Mouse (Mus musculus): ENCODE results near the gene Aoc2. TPM values are rescaled to one million over a fixed set of nuclear protein-coding genes. Genes with fewer than 3 reads are reported as not detected.

Gene Aoc2
- polyA plus RNA-seq, 1 experiment from 2014 or later, result 1.4 TPM

GRCm38 (mm10) chr11:101338123-101338760, 13.4 kb downstream of the Aoc2 start:
- ATAC-seq (ENCODE audit: low FRiP score), result peak; percentile 87
- WGBS, result 2% methylated on average over 8 of the region's 9 CpGs
- peak; percentile 70 for DNase-seq (ENCODE audit: low spot score)
- Histone ChIP-seq H3K27ac (ENCODE audit: low read depth, low read length) (peak overlapping the region; percentile 37; the same call in 1 of the 2 replicates), H3K36me3 (ENCODE audit: control insufficient read depth, insufficient read depth, low read length) (no peaks in the 10 kb centered on the region), H3K9ac (ENCODE audit: low read depth, low read length) (peak overlapping the region; percentile 32; the same call in 1 of the 2 replicates), H3K9me3 (ENCODE audit: control insufficient read depth, low read length) (no peaks in the 10 kb centered on the region), H3K4me3 (ENCODE audit: low read depth, low read length) (peak overlapping the region; percentile 30), H3K27me3 (ENCODE audit: control insufficient read depth, insufficient read depth, low read length) (no peaks in the 10 kb centered on the region), H3K4me2 (replicated peaks; ENCODE audit: low read depth, low read length) (peak overlapping the region; percentile 49), H3K4me1 (replicated peaks; ENCODE audit: control insufficient read depth, insufficient read depth, low read length) (no peaks in the 10 kb centered on the region; the same call in none of the 2 replicates)

DNA sequence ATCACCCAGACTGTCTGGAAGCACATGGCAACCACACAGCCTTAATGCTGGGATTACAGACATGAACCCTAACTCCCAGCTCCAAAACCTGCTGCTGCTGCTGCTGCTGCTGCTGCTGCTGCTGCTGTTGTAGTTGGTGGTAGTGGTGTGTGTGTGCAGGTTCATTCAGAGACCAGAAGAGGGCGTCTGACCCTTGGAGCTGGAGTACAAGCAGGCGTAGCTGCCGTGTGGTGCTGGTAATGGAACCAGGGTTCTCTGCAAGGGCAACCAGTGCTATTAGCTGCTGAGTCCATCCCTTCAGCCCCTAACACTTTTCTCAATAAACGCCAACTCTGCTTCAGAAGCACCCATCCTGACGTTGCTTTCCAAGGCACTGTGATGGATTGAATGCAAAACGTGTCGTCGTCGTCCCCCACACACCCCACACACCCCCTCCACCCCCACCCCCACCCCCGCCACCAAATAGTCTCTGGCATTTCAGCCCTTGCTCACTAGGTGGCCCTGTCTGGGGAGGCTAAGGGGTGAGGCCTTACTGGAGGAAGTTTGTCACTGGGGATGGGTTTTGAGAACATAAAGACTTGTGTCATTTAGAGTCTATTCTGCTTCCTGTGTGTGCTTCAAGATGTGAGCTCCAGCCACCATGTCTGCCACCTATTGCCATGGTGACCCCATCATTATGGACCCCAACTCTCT, 22.4 kb downstream of the Aoc2 start:
- H3K4me3 ChIP-seq (ENCODE audit: low read depth, low read length), result no peak overlapping the region
- H3K36me3 ChIP-seq (ENCODE audit: control insufficient read depth, insufficient read depth, low read length), result no peaks in the 10 kb centered on the region
- no peak for ATAC-seq (ENCODE audit: low FRiP score)
- H3K4me1 ChIP-seq (replicated peaks; ENCODE audit: control insufficient read depth, insufficient read depth, low read length), result no peaks in the 10 kb centered on the region
- DNase-seq (ENCODE audit: low spot score), result no peak
- no peak overlapping the region for H3K27ac ChIP-seq (ENCODE audit: low read depth, low read length)
- H3K9me3 ChIP-seq (ENCODE audit: control insufficient read depth, low read length), result no peaks in the 10 kb centered on the region
- no peak overlapping the region for H3K4me2 ChIP-seq (replicated peaks; ENCODE audit: low read depth, low read length)
- WGBS, result 71% methylated on average over 10 of the region's 10 CpGs
- no peak overlapping the region for H3K9ac ChIP-seq (ENCODE audit: low read depth, low read length)
- H3K27me3 ChIP-seq (ENCODE audit: control insufficient read depth, insufficient read depth, low read length), result no peaks in the 10 kb centered on the region

DNA sequence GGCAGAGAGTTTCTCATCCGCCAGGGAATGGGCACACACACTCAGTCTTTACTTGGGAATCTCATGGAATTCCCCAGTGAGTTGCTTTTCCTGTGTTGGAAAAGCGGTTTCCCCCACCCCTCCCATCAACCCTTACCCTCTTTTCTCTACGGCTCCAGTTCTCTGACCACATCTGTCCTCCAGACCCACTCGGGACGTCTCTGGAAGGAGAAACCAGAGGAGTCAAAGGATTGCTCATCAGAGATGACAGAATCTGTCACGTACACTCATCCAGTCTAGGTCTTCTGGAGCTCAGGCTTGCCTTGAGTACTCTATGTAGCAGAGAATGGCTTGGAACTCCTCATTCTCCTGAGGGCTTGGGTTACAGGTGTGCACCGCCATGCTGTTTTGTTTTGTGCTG, 23.9 kb downstream of the Aoc2 start:
- Histone ChIP-seq H3K27ac (ENCODE audit: low read depth, low read length) (no peak overlapping the region), H3K9me3 (ENCODE audit: control insufficient read depth, low read length) (no peaks in the 10 kb centered on the region), H3K36me3 (ENCODE audit: control insufficient read depth, insufficient read depth, low read length) (no peaks in the 10 kb centered on the region), H3K27me3 (ENCODE audit: control insufficient read depth, insufficient read depth, low read length) (no peaks in the 10 kb centered on the region), H3K4me2 (replicated peaks; ENCODE audit: low read depth, low read length) (no peak overlapping the region), H3K4me3 (ENCODE audit: low read depth, low read length) (no peak overlapping the region), H3K9ac (ENCODE audit: low read depth, low read length) (no peak overlapping the region), H3K4me1 (replicated peaks; ENCODE audit: control insufficient read depth, insufficient read depth, low read length) (no peaks in the 10 kb centered on the region)
- ATAC-seq (ENCODE audit: low FRiP score) (no peak), DNase-seq (ENCODE audit: low spot score) (no peak)
- WGBS, result 66% methylated on average over 7 of the region's 7 CpGs

- no peak overlapping the region for H3K4me3 ChIP-seq (ENCODE audit: low read depth, low read length)
- DNase-seq (ENCODE audit: low spot score) (no peak), ATAC-seq (ENCODE audit: low FRiP score) (no peak)
- no peak overlapping the region for H3K27ac ChIP-seq (ENCODE audit: low read depth, low read length)
- H3K9me3 ChIP-seq (ENCODE audit: control insufficient read depth, low read length), result no peaks in the 10 kb centered on the region
- no peak overlapping the region for H3K9ac ChIP-seq (ENCODE audit: low read depth, low read length)
- WGBS, result 92% methylated on average over 3 of the region's 3 CpGs
- no peaks in the 10 kb centered on the region for H3K4me1 ChIP-seq (replicated peaks; ENCODE audit: control insufficient read depth, insufficient read depth, low read length)
- H3K27me3 ChIP-seq (ENCODE audit: control insufficient read depth, insufficient read depth, low read length), result no peaks in the 10 kb centered on the region
- H3K4me2 ChIP-seq (replicated peaks; ENCODE audit: low read depth, low read length), result no peak overlapping the region
- H3K36me3 ChIP-seq (ENCODE audit: control insufficient read depth, insufficient read depth, low read length), result no peaks in the 10 kb centered on the region
Observed at GRCm38 (mm10) chr11:101349216-101349615, 24.4 kb downstream of the Aoc2 start.

DNA sequence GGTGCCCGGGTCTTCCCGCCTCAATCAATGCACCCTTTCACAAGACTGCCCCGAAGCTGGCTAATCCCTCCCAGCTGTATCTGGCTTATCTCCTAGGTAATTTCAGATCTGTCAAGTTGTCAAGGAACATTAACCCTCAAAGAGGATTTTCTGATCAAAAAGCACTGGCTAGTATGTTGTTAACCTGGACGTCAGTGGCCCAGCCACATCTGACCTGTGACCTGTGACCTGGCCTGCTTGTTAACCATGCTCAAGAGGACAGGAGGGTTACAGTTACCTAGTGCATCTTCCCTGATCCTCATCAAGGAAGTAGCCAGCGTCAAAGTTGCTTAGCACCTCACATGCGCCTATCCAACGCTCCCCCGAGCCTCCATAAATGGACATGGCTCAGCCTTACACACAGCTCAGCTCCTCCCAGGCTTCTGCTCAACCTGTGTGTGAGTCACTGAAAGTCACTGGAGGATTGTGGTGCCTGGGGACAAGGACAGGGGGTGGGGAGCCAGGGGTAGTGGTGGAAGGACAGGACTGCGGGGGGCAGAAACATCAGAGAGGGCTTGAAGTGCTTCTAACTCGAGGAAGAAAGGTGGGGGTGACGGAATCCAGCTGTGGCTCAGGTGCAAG, 26.3 kb downstream of the Aoc2 start:
- no peak overlapping the region for H3K27ac ChIP-seq (ENCODE audit: low read depth, low read length)
- ATAC-seq (ENCODE audit: low FRiP score), result no peak
- no peaks in the 10 kb centered on the region for H3K9me3 ChIP-seq (ENCODE audit: control insufficient read depth, low read length)
- DNase-seq (ENCODE audit: low spot score), result no peak
- H3K4me1 ChIP-seq (replicated peaks; ENCODE audit: control insufficient read depth, insufficient read depth, low read length), result no peaks in the 10 kb centered on the region
- H3K27me3 ChIP-seq (ENCODE audit: control insufficient read depth, insufficient read depth, low read length), result no peaks in the 10 kb centered on the region
- no peak overlapping the region for H3K4me2 ChIP-seq (replicated peaks; ENCODE audit: low read depth, low read length)
- no peak overlapping the region for H3K9ac ChIP-seq (ENCODE audit: low read depth, low read length)
- 70% methylated on average over 11 of the region's 11 CpGs for WGBS
- H3K4me3 ChIP-seq (ENCODE audit: low read depth, low read length), result no peak overlapping the region
- H3K36me3 ChIP-seq (ENCODE audit: control insufficient read depth, insufficient read depth, low read length), result no peaks in the 10 kb centered on the region

DNA sequence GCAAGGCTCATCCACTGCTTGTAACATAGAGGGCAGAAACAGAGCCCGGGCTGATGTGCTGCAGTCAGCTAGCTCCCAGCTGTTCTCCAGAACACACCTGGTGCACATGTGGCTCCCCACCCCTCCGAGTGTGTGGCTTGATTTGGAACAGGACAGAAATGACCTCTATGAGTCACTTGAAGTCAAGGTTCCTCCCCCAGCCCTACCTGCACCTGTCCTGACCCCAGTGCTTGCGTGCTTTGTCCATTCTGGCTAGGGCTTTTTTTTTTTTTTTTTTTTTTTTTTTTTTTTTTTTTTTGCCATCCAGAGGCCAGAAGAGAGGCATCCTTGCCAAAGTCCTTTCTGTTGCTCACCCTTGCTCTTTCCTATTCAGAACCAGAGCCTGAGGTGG, 26.9 kb downstream of the Aoc2 start:
- H3K27ac ChIP-seq (ENCODE audit: low read depth, low read length), result no peak overlapping the region
- no peak overlapping the region for H3K4me2 ChIP-seq (replicated peaks; ENCODE audit: low read depth, low read length)
- H3K4me3 ChIP-seq (ENCODE audit: low read depth, low read length), result no peak overlapping the region
- DNase-seq (ENCODE audit: low spot score) (no peak), ATAC-seq (ENCODE audit: low FRiP score) (no peak)
- no peaks in the 10 kb centered on the region for H3K36me3 ChIP-seq (ENCODE audit: control insufficient read depth, insufficient read depth, low read length)
- WGBS, result 81% methylated on average over 3 of the region's 3 CpGs
- H3K4me1 ChIP-seq (replicated peaks; ENCODE audit: control insufficient read depth, insufficient read depth, low read length), result no peaks in the 10 kb centered on the region
- H3K27me3 ChIP-seq (ENCODE audit: control insufficient read depth, insufficient read depth, low read length), result no peaks in the 10 kb centered on the region
- no peak overlapping the region for H3K9ac ChIP-seq (ENCODE audit: low read depth, low read length)
- H3K9me3 ChIP-seq (ENCODE audit: control insufficient read depth, low read length), result no peaks in the 10 kb centered on the region

DNA sequence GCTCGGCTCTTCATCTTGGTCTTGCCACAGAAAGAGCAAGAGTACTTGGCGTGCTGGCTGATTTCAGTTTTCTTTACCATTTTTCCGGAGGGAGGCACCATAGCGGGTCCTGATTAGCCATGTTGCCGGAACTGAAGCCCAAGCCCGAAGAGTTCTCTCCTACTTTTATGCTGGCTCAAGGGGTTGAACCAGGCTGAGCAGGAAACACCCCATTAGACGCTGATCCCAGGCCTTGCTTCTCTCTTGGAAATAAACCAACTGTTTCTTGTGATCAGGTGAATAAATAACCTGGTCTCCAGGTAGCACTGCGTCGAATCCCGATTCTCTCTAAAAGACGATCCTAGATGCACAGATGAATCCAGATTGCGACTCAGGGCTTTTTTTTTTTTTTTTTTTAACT, 28.6 kb downstream of the Aoc2 start:
- no peak overlapping the region for H3K9ac ChIP-seq (ENCODE audit: low read depth, low read length)
- no peak overlapping the region for H3K4me2 ChIP-seq (replicated peaks; ENCODE audit: low read depth, low read length)
- 90% methylated on average over 12 of the region's 12 CpGs for WGBS
- H3K27me3 ChIP-seq (ENCODE audit: control insufficient read depth, insufficient read depth, low read length), result no peaks in the 10 kb centered on the region
- no peak for ATAC-seq (ENCODE audit: low FRiP score)
- H3K36me3 ChIP-seq (ENCODE audit: control insufficient read depth, insufficient read depth, low read length), result no peaks in the 10 kb centered on the region
- no peaks in the 10 kb centered on the region for H3K9me3 ChIP-seq (ENCODE audit: control insufficient read depth, low read length)
- no peak overlapping the region for H3K4me3 ChIP-seq (ENCODE audit: low read depth, low read length)
- DNase-seq (ENCODE audit: low spot score), result no peak
- no peaks in the 10 kb centered on the region for H3K4me1 ChIP-seq (replicated peaks; ENCODE audit: control insufficient read depth, insufficient read depth, low read length)
- H3K27ac ChIP-seq (ENCODE audit: low read depth, low read length), result no peak overlapping the region

DNA sequence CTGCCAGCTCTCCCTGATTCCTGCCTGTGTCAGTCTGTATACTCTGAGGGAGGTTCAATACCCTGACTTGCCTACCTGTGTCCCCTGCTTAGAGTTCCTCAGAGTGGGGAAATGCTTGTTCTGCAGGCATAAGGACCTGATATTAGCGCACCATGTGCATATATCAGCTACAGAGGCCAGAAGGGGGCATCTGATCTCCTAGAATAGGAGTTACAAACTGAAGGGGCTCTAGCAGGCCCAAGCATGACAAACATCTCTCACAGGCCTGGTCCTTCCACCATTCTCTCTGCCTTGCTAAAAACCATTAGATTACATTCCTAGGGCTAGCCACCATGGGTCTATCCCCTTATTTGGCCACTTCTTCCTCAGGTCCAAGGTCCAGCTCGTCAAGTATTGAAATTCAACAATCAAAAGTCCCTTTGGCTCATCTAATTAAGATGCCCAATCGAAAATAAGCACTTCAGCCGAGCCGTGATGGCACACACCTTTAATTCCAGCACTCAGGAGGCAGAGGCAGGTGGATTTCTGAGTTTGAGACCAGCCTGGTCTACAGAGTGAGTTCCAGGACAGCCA, 29.7 kb downstream of the Aoc2 start:
- ATAC-seq (ENCODE audit: low FRiP score), result no peak

More for the DNA sequence above, 29.7 kb downstream of the Aoc2 start:
- no peak for DNase-seq (ENCODE audit: low spot score)
- no peaks in the 10 kb centered on the region for H3K4me1 ChIP-seq (replicated peaks; ENCODE audit: control insufficient read depth, insufficient read depth, low read length)
- H3K9ac ChIP-seq (ENCODE audit: low read depth, low read length), result no peak overlapping the region
- H3K27ac ChIP-seq (ENCODE audit: low read depth, low read length), result no peak overlapping the region
- H3K27me3 ChIP-seq (ENCODE audit: control insufficient read depth, insufficient read depth, low read length), result no peaks in the 10 kb centered on the region
- H3K4me3 ChIP-seq (ENCODE audit: low read depth, low read length), result no peak overlapping the region
- no peaks in the 10 kb centered on the region for H3K9me3 ChIP-seq (ENCODE audit: control insufficient read depth, low read length)
- H3K4me2 ChIP-seq (replicated peaks; ENCODE audit: low read depth, low read length), result no peak overlapping the region
- H3K36me3 ChIP-seq (ENCODE audit: control insufficient read depth, insufficient read depth, low read length), result no peaks in the 10 kb centered on the region
- 87% methylated on average over 5 of the region's 5 CpGs for WGBS
